Mouse (Mus musculus) hindbrain, embryonic 13.5 days (tissue): ENCODE data around the gene Pmepa1. TPM values are rescaled to one million over a fixed set of nuclear protein-coding genes. Genes with fewer than 3 reads are reported as not detected.

Source experiments
- ATAC-seq: fragments of 200-750 bp; cut with Nextera tagmentation; 2 replicates; pipeline ENCODE4 v1.8.0; 2017; ENCODE audit warnings: moderate TSS enrichment; ENCODE audit not compliant: low FRiP score
- H3K27ac ChIP-seq: fragments of 300-500 bp; sonication (generic); 2 replicates; pipeline ENCODE4 v1.5.1; 2015; ENCODE audit warnings: inconsistent platforms, mild to moderate bottlenecking, moderate library complexity
- H3K27me3 ChIP-seq: fragments of 300-500 bp; sonication (generic); 2 replicates; pipeline ENCODE4 v1.6.1; 2015; ENCODE audit warnings: mild to moderate bottlenecking, inconsistent platforms
- H3K36me3 ChIP-seq: fragments of 300-500 bp; sonication (generic); 2 replicates; pipeline ENCODE4 v1.6.1; 2015; ENCODE audit warnings: mild to moderate bottlenecking, inconsistent platforms
- H3K4me1 ChIP-seq: fragments of 300-500 bp; sonication (generic); replicated peaks from 2 replicates; pipeline ENCODE4 v1.6.1; 2015; ENCODE audit warnings: inconsistent platforms
- H3K4me2 ChIP-seq: fragments of 300-500 bp; sonication (generic); 2 replicates; pipeline ENCODE4 v1.6.1; 2015; ENCODE audit warnings: inconsistent platforms, mild to moderate bottlenecking, moderate library complexity
- H3K4me3 ChIP-seq: fragments of 300-500 bp; sonication (generic); 2 replicates; pipeline ENCODE4 v1.5.1; 2015; ENCODE audit warnings: mild to moderate bottlenecking, inconsistent platforms
- H3K9ac ChIP-seq: fragments of 300-500 bp; sonication (generic); 2 replicates; pipeline ENCODE4 v1.6.1; 2015; ENCODE audit warnings: mild to moderate bottlenecking, inconsistent platforms
- H3K9me3 ChIP-seq: fragments of 300-500 bp; sonication (generic); 2 replicates; pipeline ENCODE4 v1.6.1; 2016; ENCODE audit warnings: inconsistent platforms
- WGBS: fragments of 180-500 bp; shearing (Covaris S2); methylation state at CpG from one replicate; pipeline ENCODE4 v1.1.7; 2015; 5-methylcytosine and 5-hydroxymethylcytosine counted together
- polyA plus RNA-seq: library from polyadenylated mRNA; unstranded; fragments of >200 nt; fragmentation: Nextera tagmentation; extraction: Ambion mirVana; gene quantifications from 2 replicates; pipeline ENCODE4 v1.2.1, GENCODE M21; 2015

Gene Pmepa1
- polyA plus RNA-seq, 1 experiment from 2014 or later, result 4.7 TPM

DNA sequence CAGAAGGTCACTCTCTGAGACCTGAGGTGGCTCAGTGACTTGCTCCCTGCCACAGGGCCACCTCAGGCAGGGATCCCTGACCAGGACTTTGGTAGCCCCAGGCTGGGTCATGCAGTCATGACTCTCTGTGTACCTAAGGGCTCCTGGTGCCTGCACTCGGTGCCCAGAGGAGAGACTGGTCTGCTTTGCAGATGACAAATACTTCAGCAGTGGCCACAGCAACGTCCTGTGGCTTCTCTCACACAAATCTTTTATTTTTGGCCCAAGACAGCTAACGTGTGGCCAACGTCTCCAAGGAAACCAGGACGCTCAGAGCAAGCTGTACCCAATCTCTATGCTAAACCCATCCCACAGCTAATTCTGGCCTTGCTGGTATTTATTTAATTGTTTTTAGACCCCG is 16.7 kb upstream of the Pmepa1 start:
- Histone ChIP-seq H3K27me3 (no peaks in the 10 kb centered on the region), H3K4me3 (no peak overlapping the region), H3K9ac (no peak overlapping the region), H3K4me1 (no peaks in the 10 kb centered on the region; the same call in 1 of the 2 replicates), H3K4me2 (no peak overlapping the region), H3K27ac (no peak overlapping the region; the same call in 1 of the 2 replicates), H3K9me3 (no peaks in the 10 kb centered on the region), H3K36me3 (no peaks in the 10 kb centered on the region)
- 55% methylated on average over 6 of the region's 6 CpGs for WGBS
- ATAC-seq, result 0 out of 2 replicates have a peak, but pooled peaks have one; percentile 52

DNA sequence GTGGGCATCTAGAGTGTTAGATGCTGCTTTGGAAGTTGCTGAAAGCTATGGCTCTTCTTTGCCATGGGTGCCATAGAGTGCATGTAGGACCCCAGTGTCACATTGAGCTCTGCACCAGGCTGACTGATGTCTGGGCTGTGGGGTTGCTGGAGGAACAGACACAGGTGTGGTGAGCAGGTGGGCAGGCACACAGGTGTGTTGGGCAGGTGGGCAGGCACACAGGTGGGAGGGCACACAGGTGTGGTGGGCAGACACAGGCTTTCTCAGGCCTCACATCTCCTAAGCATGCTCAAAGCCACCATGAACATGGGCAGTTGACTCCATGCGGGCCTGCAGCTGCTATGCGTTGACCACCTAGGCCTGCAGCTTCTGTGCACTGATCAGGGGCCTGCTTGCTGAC is 16.2 kb upstream of the Pmepa1 start:
- Histone ChIP-seq H3K27me3 (no peaks in the 10 kb centered on the region), H3K36me3 (no peaks in the 10 kb centered on the region), H3K9me3 (no peaks in the 10 kb centered on the region), H3K9ac (no peak overlapping the region), H3K4me2 (no peak overlapping the region), H3K4me3 (no peak overlapping the region), H3K27ac (no peak overlapping the region), H3K4me1 (no peaks in the 10 kb centered on the region; the same call in 1 of the 2 replicates)
- no peak for ATAC-seq
- 94% methylated on average over 2 of the region's 2 CpGs for WGBS

DNA sequence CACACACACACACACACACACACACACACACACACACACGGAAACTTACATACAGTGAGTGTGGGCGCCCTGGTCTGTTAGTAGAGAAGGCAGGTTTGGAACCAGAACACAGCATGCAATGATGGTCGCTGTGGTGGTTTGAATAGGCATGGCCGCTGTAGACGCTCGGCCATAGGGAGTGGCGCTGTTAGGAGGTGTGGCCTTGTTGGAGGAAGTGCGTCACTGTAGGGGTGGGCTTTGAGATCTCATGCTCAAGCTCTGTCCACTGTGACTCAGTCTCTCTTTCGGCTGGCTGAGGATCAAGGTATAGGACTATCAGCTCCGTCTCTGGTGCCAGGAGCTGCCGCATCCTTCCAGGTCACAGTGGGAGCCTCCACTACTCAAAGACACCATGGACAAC is 14.6 kb upstream of the Pmepa1 start:
- Histone ChIP-seq H3K4me2 (no peak overlapping the region), H3K36me3 (no peaks in the 10 kb centered on the region), H3K9ac (no peak overlapping the region), H3K4me1 (no peaks in the 10 kb centered on the region; the same call in 1 of the 2 replicates), H3K27me3 (no peaks in the 10 kb centered on the region), H3K4me3 (no peak overlapping the region), H3K27ac (no peak overlapping the region), H3K9me3 (no peaks in the 10 kb centered on the region)
- ATAC-seq, result no peak
- 97% methylated on average over 11 of the region's 11 CpGs for WGBS

DNA sequence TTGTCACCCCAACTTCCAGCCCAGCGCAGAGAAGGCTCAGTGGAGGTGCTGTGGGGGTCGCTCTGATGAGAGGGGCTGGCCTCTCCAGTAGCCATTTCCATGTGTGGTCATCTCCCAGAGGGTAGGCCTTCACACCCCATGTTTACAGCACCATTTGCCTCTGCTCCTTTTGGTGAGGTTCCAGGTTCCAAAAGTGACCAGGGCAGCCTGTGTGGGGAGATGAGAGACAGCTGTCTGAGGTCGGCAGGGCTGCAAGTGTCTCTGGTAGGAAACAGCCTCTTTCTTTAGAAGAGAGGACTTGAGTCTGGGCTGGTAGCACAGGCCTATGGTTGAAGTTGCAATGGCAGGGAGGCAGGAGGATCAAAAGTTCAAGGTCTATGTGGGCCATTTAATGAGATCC is 13.6 kb upstream of the Pmepa1 start:
- 85% methylated on average over 3 of the region's 3 CpGs for WGBS
- H3K4me1 ChIP-seq, result no peaks in the 10 kb centered on the region; the same call in 1 of the 2 replicates
- H3K4me3 ChIP-seq, result no peak overlapping the region
- H3K27ac ChIP-seq, result no peak overlapping the region
- H3K36me3 ChIP-seq, result no peaks in the 10 kb centered on the region
- H3K9me3 ChIP-seq, result no peaks in the 10 kb centered on the region
- H3K4me2 ChIP-seq, result no peak overlapping the region
- no peak for ATAC-seq
- no peaks in the 10 kb centered on the region for H3K27me3 ChIP-seq
- H3K9ac ChIP-seq, result no peak overlapping the region

DNA sequence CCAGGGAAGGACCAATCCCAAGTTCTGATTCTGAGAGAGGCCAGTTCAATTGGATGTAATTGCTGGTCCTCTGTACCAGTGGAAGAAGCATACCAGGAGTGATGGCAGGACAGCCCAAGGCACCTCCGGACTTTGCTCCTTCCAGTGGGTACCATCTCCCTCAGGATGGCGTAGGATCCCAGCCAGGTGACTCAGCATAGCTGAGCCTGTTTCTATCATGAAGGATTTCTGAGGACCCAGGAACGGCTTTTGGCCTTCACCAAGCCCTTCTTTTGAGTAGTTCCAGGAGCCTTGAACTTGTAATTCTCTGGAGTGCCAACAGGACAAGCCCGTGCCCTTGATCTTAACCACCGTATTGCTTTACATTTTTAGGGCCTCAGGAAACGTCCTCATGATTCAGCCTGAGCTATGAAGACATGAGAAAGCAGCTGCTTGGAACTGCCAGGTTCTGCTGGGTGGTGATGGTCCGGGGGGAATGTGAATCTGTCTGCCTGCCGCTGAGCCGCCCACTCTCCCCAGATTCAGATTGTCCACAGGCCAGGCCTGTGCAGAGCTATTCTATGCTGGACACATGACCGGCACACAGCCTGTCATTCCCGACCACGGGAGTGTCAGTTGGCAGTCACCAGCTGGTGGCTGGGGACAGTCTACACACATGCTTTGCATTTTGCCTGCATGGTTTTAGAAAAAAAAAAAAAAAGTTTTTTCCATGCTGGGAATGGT is 9.6 kb upstream of the Pmepa1 start:
- 89% methylated on average over 12 of the region's 12 CpGs for WGBS
- H3K4me1 ChIP-seq, result peaks cover 9% of the 10 kb centered on the region
- no peaks in the 10 kb centered on the region for H3K9me3 ChIP-seq
- ATAC-seq, result no peak
- H3K27ac ChIP-seq, result no peak overlapping the region
- no peak overlapping the region for H3K4me2 ChIP-seq
- no peaks in the 10 kb centered on the region for H3K36me3 ChIP-seq
- H3K27me3 ChIP-seq, result 0 out of 2 replicates have a peak, but pooled peaks cover 2% of the 10 kb centered on the region
- no peak overlapping the region for H3K4me3 ChIP-seq
- H3K9ac ChIP-seq, result no peak overlapping the region

DNA sequence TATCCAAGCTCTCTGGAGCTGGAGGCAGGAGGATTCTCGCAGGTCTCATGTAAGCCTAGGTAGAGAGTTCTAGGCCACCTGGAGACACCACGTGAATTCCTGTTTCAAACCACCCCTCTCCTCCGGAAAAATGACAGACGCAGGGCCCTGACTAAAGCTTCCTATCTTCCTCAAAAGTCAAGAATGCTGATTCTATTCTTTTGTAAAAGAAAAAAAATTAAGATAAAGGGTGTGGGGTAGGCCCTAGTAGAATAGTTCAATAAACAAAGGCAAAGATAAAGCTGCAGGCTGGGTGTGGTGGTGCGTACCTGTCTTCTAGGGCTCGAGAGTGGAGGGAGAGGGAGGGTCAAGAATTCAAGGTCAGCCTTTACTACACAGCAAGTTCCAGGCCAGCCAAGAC is 8.4 kb upstream of the Pmepa1 start:
- Histone ChIP-seq H3K4me2 (no peak overlapping the region), H3K4me1 (peaks cover 14% of the 10 kb centered on the region), H3K27me3 (0 out of 2 replicates have a peak, but pooled peaks cover 7% of the 10 kb centered on the region), H3K9me3 (no peaks in the 10 kb centered on the region), H3K9ac (no peak overlapping the region), H3K27ac (no peak overlapping the region), H3K4me3 (no peak overlapping the region), H3K36me3 (no peaks in the 10 kb centered on the region)
- ATAC-seq, result no peak
- 84% methylated on average over 6 of the region's 6 CpGs for WGBS

DNA sequence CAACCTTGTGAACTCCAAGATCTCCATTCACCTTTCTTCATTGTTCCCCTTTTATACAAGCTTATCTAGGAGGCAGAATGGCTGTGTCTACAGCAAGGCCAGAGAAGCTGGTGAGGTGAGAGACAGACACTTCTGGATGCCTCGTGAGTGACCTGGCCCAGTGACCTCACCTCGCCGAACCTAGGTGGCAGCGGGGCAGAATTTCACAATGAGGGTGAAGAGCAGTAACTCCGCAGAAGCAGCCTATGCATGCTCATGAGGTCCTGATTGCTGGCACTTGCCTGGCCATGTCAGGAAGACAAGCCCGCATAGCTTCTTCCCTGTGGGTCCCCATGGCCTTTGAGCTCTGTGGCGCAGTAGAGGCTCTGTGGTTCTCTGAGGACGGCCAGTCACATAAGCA is 5.9 kb upstream of the Pmepa1 start:
- H3K27me3 ChIP-seq, result 0 out of 2 replicates have a peak, but pooled peaks cover 7% of the 10 kb centered on the region
- WGBS, result 92% methylated on average over 8 of the region's 8 CpGs
- no peak overlapping the region for H3K4me3 ChIP-seq
- no peaks in the 10 kb centered on the region for H3K36me3 ChIP-seq
- no peak overlapping the region for H3K27ac ChIP-seq
- H3K4me1 ChIP-seq, result peaks cover 18% of the 10 kb centered on the region
- H3K9me3 ChIP-seq, result no peaks in the 10 kb centered on the region
- no peak for ATAC-seq
- no peak overlapping the region for H3K9ac ChIP-seq
- H3K4me2 ChIP-seq, result no peak overlapping the region

DNA sequence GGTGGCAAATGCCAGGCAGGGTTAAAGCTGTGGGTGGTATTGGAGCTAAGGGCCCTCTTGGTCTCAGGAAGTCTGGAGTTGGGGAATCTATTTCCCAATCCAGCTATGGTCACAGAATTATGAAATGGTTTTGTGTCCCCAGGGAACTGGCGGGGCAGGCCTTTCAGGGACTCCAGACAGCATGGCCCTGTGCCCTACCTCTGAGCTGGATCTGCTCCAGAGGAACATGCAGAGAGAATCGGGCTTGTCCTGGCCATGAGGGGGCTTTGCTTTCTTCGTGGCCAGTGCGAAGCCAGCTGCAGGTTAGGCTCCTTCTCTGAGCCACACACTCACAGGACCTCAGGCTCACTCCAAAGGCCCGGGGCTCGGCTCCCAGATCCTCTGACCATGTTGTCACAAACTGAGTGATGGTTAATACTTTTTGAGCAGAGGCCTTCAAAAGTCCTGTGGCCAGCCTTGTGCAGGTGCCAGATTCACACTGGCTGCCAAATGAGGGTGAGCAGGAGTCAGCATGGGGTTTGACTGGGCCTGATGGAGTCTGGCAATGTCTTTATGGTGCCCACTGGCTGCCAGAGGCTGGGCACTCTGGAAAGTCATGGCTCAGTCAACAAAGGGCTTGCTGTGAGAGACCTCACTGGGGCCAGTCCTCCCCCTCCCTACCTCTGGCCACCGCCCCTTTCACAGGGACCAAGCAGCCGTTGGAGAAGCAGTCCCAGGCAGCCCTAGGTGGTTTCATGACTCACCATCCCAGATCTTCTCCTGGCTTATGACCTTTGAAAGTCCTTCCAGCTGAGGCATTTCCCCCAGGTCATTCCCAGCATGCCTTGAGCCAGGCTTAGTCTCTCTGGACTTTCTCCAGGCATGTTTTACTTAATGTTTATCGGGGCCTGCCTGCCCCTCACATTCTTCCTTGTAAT is 4.9 kb upstream of the Pmepa1 start:
- Histone ChIP-seq H3K4me2 (no peak overlapping the region), H3K36me3 (no peaks in the 10 kb centered on the region), H3K9me3 (no peaks in the 10 kb centered on the region), H3K27ac (no peak overlapping the region), H3K9ac (no peak overlapping the region), H3K4me3 (no peak overlapping the region), H3K4me1 (peaks cover 25% of the 10 kb centered on the region), H3K27me3 (0 out of 2 replicates have a peak, but pooled peaks cover 7% of the 10 kb centered on the region)
- no peak for ATAC-seq
- WGBS, result 71% methylated on average over 9 of the region's 9 CpGs

DNA sequence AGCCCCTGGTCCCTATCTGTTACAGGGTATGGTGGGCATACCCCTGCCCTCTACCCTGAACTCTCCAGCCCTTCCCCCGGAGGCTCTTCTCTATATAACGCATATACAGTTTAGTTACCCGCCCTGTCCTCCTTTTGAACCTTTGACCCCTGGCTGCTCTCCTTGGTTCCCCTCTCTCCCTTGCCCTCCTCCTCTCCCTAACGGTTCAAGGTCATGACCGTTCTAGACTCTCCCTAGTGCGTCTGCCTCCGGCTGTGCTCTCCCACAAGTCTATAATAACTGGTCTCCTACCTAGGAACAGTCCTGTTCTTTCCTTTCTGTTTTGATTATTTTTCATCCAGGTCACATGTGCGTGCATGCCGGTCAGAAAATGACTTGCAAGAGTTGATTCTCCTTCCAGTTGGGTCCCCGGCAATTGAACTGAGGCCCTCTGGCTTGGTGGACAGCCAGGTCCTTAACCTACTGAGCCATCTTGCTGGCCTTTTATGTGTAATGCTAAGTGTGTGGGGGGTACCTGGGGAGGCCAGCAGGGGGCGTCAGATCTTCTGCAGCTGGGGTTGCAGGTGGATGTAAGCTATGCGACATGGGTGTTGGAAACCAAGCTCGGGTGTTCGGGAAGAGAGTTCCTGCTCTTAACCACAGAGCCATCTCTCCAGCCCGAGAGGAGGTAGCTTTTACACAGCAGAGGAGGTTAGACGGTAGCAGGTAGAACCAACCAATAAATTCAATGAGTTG is 2.7 kb upstream of the Pmepa1 start:
- ATAC-seq, result no peak
- Histone ChIP-seq H3K27ac (no peak overlapping the region), H3K27me3 (0 out of 2 replicates have a peak, but pooled peaks cover 5% of the 10 kb centered on the region), H3K4me2 (no peak overlapping the region), H3K36me3 (no peaks in the 10 kb centered on the region), H3K4me1 (peaks cover 37% of the 10 kb centered on the region), H3K9me3 (no peaks in the 10 kb centered on the region), H3K9ac (no peak overlapping the region), H3K4me3 (no peak overlapping the region)
- WGBS, result 80% methylated on average over 16 of the region's 16 CpGs

DNA sequence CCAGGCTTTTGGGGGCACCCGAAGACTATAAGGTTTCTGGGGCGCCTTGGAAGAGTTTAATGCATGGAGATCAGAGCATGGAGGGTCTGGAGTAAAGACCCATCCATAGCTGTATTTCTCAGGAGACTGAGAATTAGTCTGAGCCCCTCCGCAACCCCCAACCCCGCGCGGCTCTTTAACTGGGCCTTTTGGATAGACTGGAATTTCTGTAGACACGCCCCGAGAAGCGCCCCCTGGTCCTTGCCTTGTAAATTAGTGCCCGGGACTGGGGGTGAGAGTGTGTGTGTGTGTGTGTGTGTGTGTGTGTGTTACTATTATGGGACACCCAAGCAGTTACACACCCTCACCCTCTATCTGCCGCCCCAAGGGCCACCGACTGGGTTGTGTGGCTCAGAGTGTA is 526 bp upstream of the Pmepa1 start:
- Histone ChIP-seq H3K36me3 (no peaks in the 10 kb centered on the region), H3K9ac (peak overlapping the region; percentile 98), H3K27me3 (0 out of 2 replicates have a peak, but pooled peaks cover 5% of the 10 kb centered on the region), H3K4me2 (peak overlapping the region; percentile 68), H3K4me1 (peaks cover 59% of the 10 kb centered on the region), H3K9me3 (no peaks in the 10 kb centered on the region), H3K4me3 (peak overlapping the region; percentile 73), H3K27ac (peak overlapping the region; percentile 86)
- 2% methylated on average over 12 of the region's 12 CpGs for WGBS
- peak; percentile 34 for ATAC-seq

DNA sequence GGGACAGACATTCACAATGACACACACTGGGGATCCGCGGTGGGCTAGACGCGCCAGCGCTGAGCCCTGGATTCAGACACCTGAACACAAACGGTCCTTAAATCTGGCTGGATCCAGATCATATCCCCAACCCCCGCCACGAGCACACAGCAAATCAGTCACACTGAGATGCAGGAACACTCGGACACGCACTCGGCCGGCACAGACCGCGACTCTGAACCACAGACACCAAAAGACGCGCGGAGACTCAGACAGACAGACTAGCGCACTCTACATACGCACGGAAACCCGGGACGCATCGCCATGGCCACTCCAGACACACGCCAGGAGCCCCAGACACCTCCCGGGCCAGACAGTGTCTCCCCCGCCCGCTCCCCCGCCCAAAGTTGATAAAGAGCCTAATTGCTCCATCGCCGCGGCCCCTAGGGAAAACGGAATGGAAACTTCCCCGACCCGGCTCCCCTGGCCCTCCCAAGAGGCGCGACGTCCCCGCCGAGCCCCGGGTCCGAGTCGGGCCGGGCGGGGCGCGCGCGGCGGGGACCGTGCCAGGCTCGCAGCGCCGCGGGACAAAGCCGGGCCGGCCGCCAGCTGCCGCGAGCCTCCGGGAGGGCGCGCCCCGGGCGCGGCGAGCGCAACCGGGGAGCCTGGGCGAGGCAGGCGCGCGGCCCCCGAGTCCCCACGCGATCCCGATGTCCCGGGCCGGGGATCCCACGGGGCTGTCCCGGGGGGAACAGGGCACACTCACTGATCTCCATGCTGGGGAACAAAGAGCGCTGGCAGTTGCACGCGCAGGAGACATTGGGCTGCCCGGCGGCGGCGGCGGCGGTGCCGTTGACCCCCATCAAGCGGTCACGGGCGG is 761 bp downstream of the Pmepa1 start:
- H3K4me3 ChIP-seq, result peak overlapping the region; percentile 73
- H3K4me2 ChIP-seq, result peak overlapping the region; percentile 91
- peak overlapping the region; percentile 86 for H3K27ac ChIP-seq
- peak overlapping the region; percentile 98 for H3K9ac ChIP-seq
- H3K36me3 ChIP-seq, result no peaks in the 10 kb centered on the region
- H3K4me1 ChIP-seq, result peaks cover 59% of the 10 kb centered on the region
- no peaks in the 10 kb centered on the region for H3K9me3 ChIP-seq
- ATAC-seq, result peak; percentile 21
- WGBS, result under 1% methylated on average over 76 of the region's 93 CpGs
- H3K27me3 ChIP-seq, result 0 out of 2 replicates have a peak, but pooled peaks cover under 1% of the 10 kb centered on the region
